ENCODE assay signal across 8 mouse cellular contexts in genomic region chrX:41911390-41912060, GRCm38 (mm10). TPM values are rescaled to one million over a fixed set of nuclear protein-coding genes. Genes with fewer than 3 reads are reported as not detected.
DNase-seq lines count a peak whose midpoint lies in the region; ATAC-seq and TF ChIP-seq lines count a peak whose summit lies in the region.

No protein-coding gene starts in this region.

- TF ChIP-seq EP300 in MEL (IDR thresholded peaks at IDR 0.05; ENCODE audit: low read depth in 1 of 2, low read length in 2 of 2), result no peak
- no peak for TF ChIP-seq EP300 in lung, postnatal 0 days (IDR thresholded peaks at IDR 0.05)

- TF ChIP-seq RAD21 in MEL (IDR thresholded peaks at IDR 0.05; ENCODE audit: low read depth, low read length), result no peak

- H3K4me1 ChIP-seq in MEL (ENCODE audit: control insufficient read depth in 1 of 2, insufficient read depth in 2 of 2, low read length in 2 of 2), result peaks cover 0 to 6% of the 10 kb centered on the region in 2 experiments; a peak in 2 of 4 replicates
- H3K4me1 ChIP-seq in cerebellum, adult 2 months (ENCODE audit: control insufficient read depth, insufficient read depth, low read length), result no peaks in the 10 kb centered on the region
- H3K4me1 ChIP-seq in hindbrain, embryonic 10.5 days (replicated peaks), result peaks cover 7% of the 10 kb centered on the region; the same call in 1 of the 2 replicates
- H3K4me1 ChIP-seq in lung, postnatal 0 days (ENCODE audit: insufficient read depth, low read depth, low read length), result no peaks in the 10 kb centered on the region

- peaks cover 42% of the 10 kb centered on the region for H3K79me2 ChIP-seq in MEL (ENCODE audit: control insufficient read depth, insufficient read depth, low read length, poor library complexity)

- H3K4me2 ChIP-seq in lung, postnatal 0 days (replicated peaks; ENCODE audit: low read depth, low read length), result peak overlapping the region; percentile 59

- ATAC-seq in lung, postnatal 0 days, result peak; percentile 98

- H3K36me3 ChIP-seq in MEL (ENCODE audit: control insufficient read depth in 1 of 2, insufficient read depth in 2 of 2, low read length in 2 of 2), result peaks cover 0 to 12% of the 10 kb centered on the region in 2 experiments; a peak in 3 of 4 replicates
- H3K36me3 ChIP-seq in hindbrain, embryonic 10.5 days, result no peaks in the 10 kb centered on the region
- H3K36me3 ChIP-seq in lung, postnatal 0 days (ENCODE audit: insufficient read depth, low read length), result no peaks in the 10 kb centered on the region

- H3K9ac ChIP-seq in MEL (ENCODE audit: control insufficient read depth, low read depth, low read length, poor library complexity, severe bottlenecking), result peak overlapping the region; percentile 95
- H3K9ac ChIP-seq in lung, postnatal 0 days (replicated peaks; ENCODE audit: low read depth), result peak overlapping the region; percentile 66

- H3K9me3 ChIP-seq in MEL (replicated peaks; ENCODE audit: insufficient read depth, low read length), result no peaks in the 10 kb centered on the region
- peaks cover 4% of the 10 kb centered on the region; the same call in 1 of the 2 replicates for H3K9me3 ChIP-seq in hindbrain, embryonic 10.5 days
- no peaks in the 10 kb centered on the region for H3K9me3 ChIP-seq in lung, postnatal 0 days (ENCODE audit: low read length)

- no peaks in the 10 kb centered on the region for H3K27me3 ChIP-seq in MEL (ENCODE audit: control insufficient read depth in 1 of 2, insufficient read depth in 2 of 2, low read length in 2 of 2)
- no peaks in the 10 kb centered on the region for H3K27me3 ChIP-seq in cerebellum, adult 2 months (ENCODE audit: control insufficient read depth, insufficient read depth, low read length)
- no peaks in the 10 kb centered on the region for H3K27me3 ChIP-seq in hindbrain, embryonic 10.5 days (ENCODE audit: insufficient read depth, poor library complexity, severe bottlenecking)
- H3K27me3 ChIP-seq in lung, postnatal 0 days (replicated peaks; ENCODE audit: insufficient read depth, low read length), result no peaks in the 10 kb centered on the region

- H3K4me3 ChIP-seq in MEL (ENCODE audit: control insufficient read depth in 1 of 2, insufficient read depth in 1 of 2, low read depth in 2 of 2, low read length in 2 of 2), result peak overlapping the region; percentile 92 to 97
- H3K4me3 ChIP-seq in cerebellum, adult 2 months (replicated peaks; ENCODE audit: insufficient read depth, low read depth, low read length), result peak overlapping the region; percentile 95
- H3K4me3 ChIP-seq in hindbrain, embryonic 10.5 days, result peak overlapping the region; percentile 67
- peak overlapping the region; percentile 61 for H3K4me3 ChIP-seq in lung, postnatal 0 days (ENCODE audit: low read depth, low read length)

- DNase-seq in MEL (ENCODE audit: low read depth, low spot score), result peak; percentile 92
- DNase-seq in cerebellum, adult 2 months, result peak; percentile 84 to 86
- DNase-seq in forelimb bud, embryonic 11.5 days (ENCODE audit: low read depth, low spot score), result peak; percentile 77
- DNase-seq in hindbrain, embryonic 10.5 days (ENCODE audit: low spot score), result peak; percentile 84
- peak; percentile 92 for DNase-seq in layer of hippocampus, adult 9-11 months
- DNase-seq in lung, postnatal 0 days (ENCODE audit: low spot score), result peak; percentile 93
- DNase-seq in ovary, postnatal 14 days (ENCODE audit: low spot score), result peak; percentile 75
- DNase-seq in thymus, postnatal 14 days, result peak; percentile 91

- peak in 1 of 2 experiments; percentile 19; a peak in 1 of 4 replicates for TF ChIP-seq POLR2A in MEL (IDR thresholded peaks at IDR 0.05; ENCODE audit: control insufficient read depth in 1 of 2, insufficient read depth in 1 of 2, low read depth in 1 of 2, low read length in 2 of 2, poor library complexity in 1 of 2)
- TF ChIP-seq POLR2A in cerebellum, adult 2 months (IDR thresholded peaks at IDR 0.05; ENCODE audit: borderline replicate concordance, insufficient read depth, low read length), result peak; percentile 60; the same call in 1 of the 2 replicates

- WGBS in cerebellum, adult 2 months, result 7% methylated on average over 45 of the region's 59 CpGs
- WGBS in hindbrain, embryonic 10.5 days, result 14% methylated on average over 59 of the region's 59 CpGs
- 11% methylated on average over 39 of the region's 59 CpGs for WGBS in lung, postnatal 0 days

- peak overlapping the region; percentile 100 for H3K27ac ChIP-seq in MEL (ENCODE audit: control insufficient read depth, low read depth, low read length)
- H3K27ac ChIP-seq in cerebellum, adult 2 months (ENCODE audit: insufficient read depth, low read length), result peak overlapping the region; percentile 79
- peak overlapping the region; percentile 93 for H3K27ac ChIP-seq in hindbrain, embryonic 10.5 days
- H3K27ac ChIP-seq in lung, postnatal 0 days (ENCODE audit: low read length), result peak overlapping the region; percentile 88

- TF ChIP-seq CTCF in MEL (IDR thresholded peaks at IDR 0.05 in 2 of 3, conservative IDR thresholded peaks at IDR 0.05 in 1 of 3; ENCODE audit: control insufficient read depth in 1 of 3, insufficient read depth in 1 of 3, low read depth in 2 of 3, low read length in 3 of 3, poor library complexity in 1 of 3, severe bottlenecking in 1 of 3), result no peak
- no peak for TF ChIP-seq CTCF in cerebellum, adult 2 months (IDR thresholded peaks at IDR 0.05; ENCODE audit: borderline replicate concordance, insufficient read depth, low read depth, low read length)
- TF ChIP-seq CTCF in lung, postnatal 0 days (IDR thresholded peaks at IDR 0.05), result no peak

TF ChIP-seq in MEL, 35 proteins besides CTCF, POLR2A, EP300 and RAD21:
- TF ChIP-seq ZMIZ1 (IDR thresholded peaks at IDR 0.05; ENCODE audit: low read depth, low read length), result no peak
- no peak for TF ChIP-seq NRF1 (IDR thresholded peaks at IDR 0.05; ENCODE audit: insufficient read depth, low read depth, low read length, poor library complexity, severe bottlenecking)
- TF ChIP-seq MAFK (IDR thresholded peaks at IDR 0.05; ENCODE audit: borderline replicate concordance, low read depth, low read length), result no peak
- TF ChIP-seq TAL1 (IDR thresholded peaks at IDR 0.05; ENCODE audit: low read length), result peak; percentile 19
- peak; percentile 27; the same call in 1 of the 2 replicates for TF ChIP-seq MXI1 (IDR thresholded peaks at IDR 0.05; ENCODE audit: low read depth, low read length)
- TF ChIP-seq TCF12 (IDR thresholded peaks at IDR 0.05; ENCODE audit: low read depth, low read length), result peak; percentile 12; the same call in 1 of the 2 replicates
- peak; percentile 69 for TF ChIP-seq NELFE (IDR thresholded peaks at IDR 0.05; ENCODE audit: low read depth, low read length)
- TF ChIP-seq MEF2A (IDR thresholded peaks at IDR 0.05; ENCODE audit: extremely low read depth, insufficient replicate concordance, low read depth, low read length, poor library complexity, severe bottlenecking), result no peak
- no peak for TF ChIP-seq JUND (IDR thresholded peaks at IDR 0.05; ENCODE audit: low read depth, low read length)
- TF ChIP-seq USF1 (IDR thresholded peaks at IDR 0.05; ENCODE audit: low read depth, low read length), result no peak
- peak; percentile 73; the same call in 1 of the 2 replicates for TF ChIP-seq POLR2AphosphoS2 (IDR thresholded peaks at IDR 0.05; ENCODE audit: low read length)
- no peak for TF ChIP-seq GATA1 (IDR thresholded peaks at IDR 0.05; ENCODE audit: low read depth, low read length)
- no peak; the same call in 1 of the 2 replicates for TF ChIP-seq CHD2 (IDR thresholded peaks at IDR 0.05; ENCODE audit: low read length)
- TF ChIP-seq MAZ (IDR thresholded peaks at IDR 0.05; ENCODE audit: low read depth, low read length), result no peak
- TF ChIP-seq ZC3H11A (IDR thresholded peaks at IDR 0.05; ENCODE audit: low read depth, low read length), result no peak
- TF ChIP-seq SMC3 (IDR thresholded peaks at IDR 0.05; ENCODE audit: low read depth, low read length), result no peak
- peak; percentile 62; the same call in 1 of the 2 replicates for TF ChIP-seq TBP (IDR thresholded peaks at IDR 0.05; ENCODE audit: low read depth, low read length)
- no peak for TF ChIP-seq POLR2AphosphoS5 (IDR thresholded peaks at IDR 0.05; ENCODE audit: borderline replicate concordance, low read depth, low read length)
- 0 out of 2 replicates have a peak, but pooled peaks have one; percentile 14 for TF ChIP-seq SIN3A (IDR thresholded peaks at IDR 0.05; ENCODE audit: low read length)
- no peak for TF ChIP-seq RCOR1 (IDR thresholded peaks at IDR 0.05; ENCODE audit: low read depth, low read length)
- TF ChIP-seq ELF1 (IDR thresholded peaks at IDR 0.05; ENCODE audit: low read depth, low read length), result peak; percentile 58
- TF ChIP-seq MYB (IDR thresholded peaks at IDR 0.05; ENCODE audit: low read depth, low read length), result no peak
- TF ChIP-seq HCFC1 (IDR thresholded peaks at IDR 0.05; ENCODE audit: low read depth, low read length), result peak; percentile 83
- TF ChIP-seq ETS1 (IDR thresholded peaks at IDR 0.05; ENCODE audit: low read depth, low read length), result no peak
TF ChIP-seq in MEL: peak in this region for 9.

RNA-seq across cellular contexts. Expression of gene Thoc2, which starts 8.9 kb away (rescaled TPM):
- 24.2 and 24.4 TPM in 2 replicates for total RNA-seq in MEL (2012; rRNA removed)
- polyA plus RNA-seq in MEL (2012; ENCODE audit: insufficient read depth in 1 of 2, insufficient read length in 2 of 2, low read depth in 1 of 2, low replicate concordance in 2 of 2, missing spikeins in 1 of 2), result 100 to 1,000 TPM in 1 of 2 experiments, 10 to 100 TPM in 1; 43.0 to 574 TPM
- polyA plus RNA-seq in cerebellum, adult 2 months (2012; rRNA removed), result 33.0 and 36.7 TPM in 2 replicates
- 65.3 and 78.3 TPM in 2 replicates for polyA plus RNA-seq in hindbrain, embryonic 10.5 days (2016; fragmentation: Nextera tagmentation; extraction: Ambion mirVana)
- polyA plus RNA-seq in lung, postnatal 0 days (2015; fragmentation: Nextera tagmentation; extraction: Ambion mirVana), result 58.0 and 69.8 TPM in 2 replicates

Comparison
In these comparisons a context has a peak if more than half of its experiments do, and no peak if none do; other contexts are left out.
1. Peak in every context shown above with its lines: DNase-seq, ATAC-seq, H3K4me3 ChIP-seq and H3K27ac ChIP-seq.